Mouse (Mus musculus): Measurements from ENCODE around the gene Tedc2. TPM values are rescaled to one million over a fixed set of nuclear protein-coding genes. Genes with fewer than 3 reads are reported as not detected.

Tedc2 gene
- total RNA-seq, 4 experiments from 2014 or later, result 1.7 to 2.9 (median 2.5) TPM

DNA sequence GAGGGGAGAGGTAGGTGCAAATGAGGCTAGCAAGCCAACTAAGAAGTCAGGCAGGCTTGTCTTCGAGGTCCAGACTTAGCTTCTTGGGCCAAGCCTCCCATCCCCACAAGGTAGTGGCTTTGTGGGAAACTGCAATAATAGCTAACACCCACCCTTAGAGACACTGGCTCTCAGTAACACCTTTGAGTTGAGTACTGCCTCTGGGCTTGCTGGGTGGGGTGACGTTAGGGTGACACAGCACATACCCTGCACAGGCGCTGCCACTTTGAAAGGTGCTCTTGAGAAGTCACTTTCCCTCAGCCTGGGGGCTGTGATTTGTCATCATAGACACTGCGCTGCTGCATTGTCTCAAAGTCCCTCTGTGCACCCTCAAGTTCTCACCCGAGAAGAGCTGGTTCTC lies 26.9 kb downstream of the Tedc2 start:
- no peak for DNase-seq (ENCODE audit: low spot score)

DNA sequence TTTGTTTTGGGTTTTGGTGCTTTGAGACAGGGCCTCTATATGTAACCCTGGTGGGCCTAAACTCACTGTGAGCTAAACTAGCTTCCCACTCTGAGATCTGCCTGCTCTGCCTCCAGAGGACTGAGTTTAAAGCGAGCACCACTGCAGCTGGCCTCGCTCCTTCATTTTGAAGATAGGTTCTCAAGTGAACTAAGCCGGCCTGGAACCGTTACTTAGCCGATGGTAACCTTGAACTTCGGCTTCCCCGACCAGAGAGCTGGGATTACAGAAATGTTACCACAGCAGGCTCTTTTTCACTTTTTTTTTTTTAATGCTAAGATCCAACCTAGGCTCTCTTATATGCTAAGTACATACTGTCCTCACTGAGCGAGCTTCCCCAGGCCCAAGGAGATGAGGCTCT lies 27.4 kb downstream of the Tedc2 start:
- no peak for DNase-seq (ENCODE audit: low spot score)

- no peak for DNase-seq (ENCODE audit: low spot score)
Observed at GRCm38 (mm10) chr17:24192848-24193247, 27.8 kb downstream of the Tedc2 start.

GRCm38 (mm10) chr17:24191481-24191880 lies 29.2 kb downstream of the Tedc2 start:
- no peak for DNase-seq (ENCODE audit: low spot score)

DNA sequence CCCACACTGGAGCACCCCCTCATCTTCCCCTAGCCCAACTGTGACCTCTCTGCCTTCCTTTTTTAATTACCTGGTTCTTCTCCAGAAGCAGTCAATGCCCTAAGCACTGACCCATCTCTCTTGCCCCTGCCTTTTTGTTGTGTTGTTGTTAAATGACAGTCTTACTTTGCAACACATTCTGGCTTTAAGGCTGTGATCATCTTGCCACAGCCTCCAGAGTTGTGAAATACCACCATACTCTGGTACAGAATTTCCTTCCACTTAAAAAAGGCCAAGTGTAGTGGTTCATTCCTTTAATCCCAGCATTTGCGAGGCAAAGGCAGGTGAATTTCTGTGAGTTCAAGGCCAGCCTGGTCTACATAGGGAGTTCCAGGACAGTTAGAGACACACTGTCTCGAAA lies 29.7 kb downstream of the Tedc2 start:
- DNase-seq (ENCODE audit: low spot score), result no peak

GRCm38 (mm10) chr17:24174259-24174658 lies 46.4 kb downstream of the Tedc2 start:
- no peak for DNase-seq (ENCODE audit: low spot score)

- peak; percentile 74 for DNase-seq (ENCODE audit: low spot score)
Observed at GRCm38 (mm10) chr17:24173423-24173822, 47.2 kb downstream of the Tedc2 start.

DNA sequence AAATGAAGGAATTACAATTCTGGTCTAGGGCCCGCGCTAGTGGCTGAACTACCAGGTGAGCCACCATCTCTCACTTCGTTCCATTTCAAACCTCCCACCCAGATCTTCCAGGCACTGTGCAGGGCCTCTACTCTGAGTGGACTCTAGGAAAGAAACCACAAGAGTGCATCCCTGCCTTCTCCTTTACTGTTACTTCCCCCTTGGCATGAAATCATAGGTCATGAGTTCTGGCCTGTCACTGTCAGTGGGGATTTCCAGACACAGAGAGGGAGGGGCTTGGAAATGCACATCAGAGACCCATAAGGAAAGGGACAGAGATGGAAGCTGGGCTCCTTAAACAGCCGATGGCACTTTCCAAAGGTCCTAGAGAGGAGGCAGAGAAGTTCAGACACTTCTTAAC lies 48.9 kb downstream of the Tedc2 start:
- DNase-seq (ENCODE audit: low spot score), result no peak

- DNase-seq (ENCODE audit: low spot score), result no peak
Observed at GRCm38 (mm10) chr17:24170729-24171128, 49.9 kb downstream of the Tedc2 start.

DNA sequence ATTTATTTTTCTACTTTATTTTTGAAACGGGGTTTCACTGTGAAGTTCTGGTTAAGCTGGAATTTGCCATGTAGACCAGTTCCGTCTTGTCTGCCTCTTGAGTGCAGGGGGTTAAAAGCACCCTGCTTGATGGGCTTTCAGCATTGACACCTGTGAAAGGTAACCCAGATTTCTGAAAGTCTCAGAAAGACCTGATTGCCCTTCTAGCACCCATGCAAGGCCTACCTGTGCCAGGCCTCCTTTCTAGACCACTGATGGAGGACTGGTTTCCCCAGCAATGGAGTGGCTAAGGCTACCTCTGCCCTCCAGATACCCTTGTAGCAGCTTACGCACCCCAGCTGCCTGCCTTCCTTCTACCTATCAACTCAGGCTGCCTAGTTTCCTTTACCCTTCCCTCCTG lies 50.5 kb downstream of the Tedc2 start:
- no peak for DNase-seq (ENCODE audit: low spot score)

DNA sequence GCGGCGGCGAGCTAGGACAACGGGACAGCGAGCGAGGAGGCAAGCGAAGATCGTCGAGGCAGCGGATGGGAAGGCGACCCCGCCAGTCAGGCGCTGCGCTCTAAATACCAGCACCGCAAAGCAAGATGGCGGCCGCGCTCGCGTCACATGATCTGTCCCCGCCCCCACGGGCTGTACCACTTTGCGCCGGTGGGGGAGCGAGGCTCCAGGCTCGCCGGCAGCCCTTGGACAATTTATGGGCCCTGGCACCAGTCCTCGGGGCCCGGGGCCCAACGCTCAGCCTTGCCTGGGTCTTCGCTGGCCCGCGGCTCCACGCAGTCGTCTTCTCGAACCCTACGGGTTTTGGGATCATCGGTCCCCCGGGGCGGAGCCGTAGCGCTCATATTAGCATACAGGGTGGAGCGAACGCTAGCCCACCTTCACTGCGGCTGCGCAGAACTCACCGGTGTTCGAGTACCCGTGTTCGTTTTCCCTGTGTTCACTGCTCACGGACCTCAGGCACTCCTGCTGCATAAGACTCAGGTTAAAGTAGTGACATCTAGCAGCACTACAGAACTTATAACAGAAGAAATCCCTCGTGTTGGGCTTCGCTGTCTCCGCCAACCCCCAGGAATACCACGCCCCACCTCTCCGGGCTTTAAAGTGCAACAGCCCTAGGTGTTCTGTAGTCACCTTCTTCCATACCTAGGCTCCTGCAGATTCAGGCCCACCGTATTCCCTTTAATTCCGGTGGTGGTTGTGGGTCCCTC lies 51.2 kb downstream of the Tedc2 start, which contains the start of gene Atp6v0c:
Gene Atp6v0c, minus strand, starts transcription at position 386 of the 749 bp plus-strand sequence.
- peak; percentile 94 for DNase-seq (ENCODE audit: low spot score)

DNA sequence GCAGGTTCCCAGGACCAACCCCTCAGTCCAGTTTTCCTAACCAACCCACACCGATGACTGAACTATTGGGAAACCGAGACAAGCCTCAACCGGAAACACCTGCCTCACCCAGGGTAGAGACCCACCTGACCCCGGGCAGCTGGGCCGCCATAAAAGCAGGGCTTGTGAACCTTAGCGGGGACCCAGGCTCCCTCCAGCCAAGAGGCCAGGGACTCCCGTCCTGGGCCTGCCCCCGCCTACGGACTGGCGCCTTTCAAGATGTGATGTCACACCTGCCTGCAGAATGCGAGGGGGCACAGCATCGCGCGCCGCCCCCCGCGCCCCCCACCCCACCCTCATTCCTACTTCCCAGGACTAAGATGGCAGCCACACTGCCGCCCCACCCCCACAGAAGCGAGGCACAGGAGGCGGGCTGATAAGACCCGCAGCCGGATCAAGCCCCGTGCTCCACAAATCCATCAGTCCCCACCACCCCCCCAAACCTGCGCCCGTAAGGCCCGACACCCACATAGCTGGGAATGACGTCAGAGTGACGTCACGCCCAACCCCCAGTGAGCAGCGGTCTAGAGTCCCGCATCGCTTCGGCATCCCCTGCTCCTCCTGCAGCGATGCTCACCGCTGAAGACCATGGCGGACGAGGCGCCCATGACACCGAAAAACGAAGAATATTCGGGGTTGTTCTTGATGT lies 51.9 kb downstream of the Tedc2 start:
- peak; percentile 43 for DNase-seq (ENCODE audit: low spot score)

GRCm38 (mm10) chr17:24167891-24168505 lies 52.7 kb downstream of the Tedc2 start:
- DNase-seq (ENCODE audit: low spot score), result no peak

DNA sequence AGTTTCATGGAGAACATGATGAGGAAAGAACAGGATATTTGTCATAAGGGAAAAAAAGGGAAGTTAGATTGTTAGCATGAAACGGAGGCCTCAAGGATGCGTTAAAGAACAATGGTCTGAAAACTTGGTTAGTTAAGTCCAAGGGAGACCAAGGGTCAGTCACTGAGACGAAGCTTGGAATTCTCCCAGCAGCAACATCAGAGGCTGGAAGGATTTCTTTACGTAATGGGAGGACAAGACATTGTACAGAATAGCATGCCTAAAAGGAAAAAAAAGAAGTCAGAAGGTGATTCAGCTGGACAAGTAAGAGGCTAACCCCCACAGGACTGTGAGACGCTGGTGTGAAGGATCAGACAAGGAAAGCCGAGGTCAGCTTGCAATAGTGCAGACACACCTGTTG lies 53.5 kb downstream of the Tedc2 start:
- DNase-seq (ENCODE audit: low spot score), result no peak

Small RNA genes lying within 50 kb of the gene (microRNA-seq; reads per million reads assigned to microRNA genes)
- gene Mir5134, result 1.7 reads per million
- gene Mir6965, result not detected

Other genes with a start within 250 kb of the Tedc2 start
- gene Prss30, start 240.3 kb downstream of the Tedc2 start, total RNA-seq (2022), result not detected
- gene Prss22, start 222.8 kb downstream of the Tedc2 start, total RNA-seq (2022), result not detected
- not detected for gene Prss27, start 182.7 kb downstream of the Tedc2 start, total RNA-seq (2022)
- gene Kctd5, start 147.4 kb downstream of the Tedc2 start, total RNA-seq (2022), result 1 to 10 TPM; 6.8 to 8.6 (median 7.9) TPM
- 10 to 100 TPM; 38.3 to 46.0 (median 45.0) TPM for gene Pdpk1, start 69.9 kb downstream of the Tedc2 start, total RNA-seq (2022)
- gene Amdhd2, start 57.1 kb downstream of the Tedc2 start, total RNA-seq (2022), result 10 to 100 TPM in 3 of 4 experiments, 1 to 10 TPM in 1; 9.4 to 12.4 (median 10.8) TPM
- 100 to 1,000 TPM; 224 to 240 (median 231) TPM for gene Atp6v0c, start 51.1 kb downstream of the Tedc2 start, total RNA-seq (2022)
- gene Tbc1d24, start 15.3 kb downstream of the Tedc2 start, total RNA-seq (2022), result 10 to 100 TPM; 11.5 to 14.5 (median 12.6) TPM
- gene Ntn3, start 11.3 kb downstream of the Tedc2 start, total RNA-seq (2022), result 1 to 10 TPM in 2 of 4 experiments, under 1 TPM in 2; 0.66 to 1.5 (median 0.89) TPM
- under 1 TPM; 0.22 to 0.66 (median 0.40) TPM for gene Ccnf, start 30.6 kb upstream of the Tedc2 start, total RNA-seq (2022)
- under 1 TPM in 1 of 4 experiments, not detected in 3; 0.06 TPM for gene Abca17, start 130.2 kb upstream of the Tedc2 start, total RNA-seq (2022)
- 10 to 100 TPM; 11.4 to 13.4 (median 13.2) TPM for gene Abca3, start 131.1 kb upstream of the Tedc2 start, total RNA-seq (2022)
- 10 to 100 TPM; 59.7 to 61.4 (median 60.7) TPM for gene Rnps1, start 193.7 kb upstream of the Tedc2 start, total RNA-seq (2022)
- gene Eci1, start 205.8 kb upstream of the Tedc2 start, total RNA-seq (2022), result 100 to 1,000 TPM; 455 to 534 (median 495) TPM
- gene Dnase1l2, start 222.3 kb upstream of the Tedc2 start, total RNA-seq (2022), result 1 to 10 TPM in 3 of 4 experiments, under 1 TPM in 1; 0.91 to 1.4 (median 1.1) TPM
- 10 to 100 TPM; 11.2 to 14.7 (median 11.9) TPM for gene E4f1, start 249.5 kb upstream of the Tedc2 start, total RNA-seq (2022)
- 10 to 100 TPM; 39.9 to 44.4 (median 41.4) TPM for gene Pgp, start 249.5 kb upstream of the Tedc2 start, total RNA-seq (2022)

Measured in heart, adult 8-10 months (tissue).